Mouse (Mus musculus) C2C12 (cell line): Measurements from ENCODE around the gene Acot4.

ENCODE experiments used
- CTCF ChIP-seq: IDR thresholded peaks from one replicate; pipeline ENCODE4 v1.5.1; 2011; ENCODE audit not compliant: control insufficient read depth, insufficient read depth, insufficient read length
- FOSL1 ChIP-seq: IDR thresholded peaks from one replicate; pipeline ENCODE4 v1.8.0; 2011; ENCODE audit warnings: mild to moderate bottlenecking, low read length; ENCODE audit not compliant: poor library complexity, insufficient read depth, severe bottlenecking
- MAX ChIP-seq: IDR thresholded peaks from one replicate; pipeline ENCODE4 v1.6.1; 2011; ENCODE audit warnings: mild to moderate bottlenecking, control low read depth
- MYOD1 ChIP-seq: IDR thresholded peaks from one replicate; pipeline ENCODE4 v1.6.1; 2011; ENCODE audit warnings: low read depth; ENCODE audit not compliant: control insufficient read depth, insufficient read length
- MYOG ChIP-seq: IDR thresholded peaks from one replicate; pipeline ENCODE4 v1.6.1; 2011; ENCODE audit not compliant: control insufficient read depth, insufficient read length; ENCODE audit errors: extremely low read depth
- USF1 ChIP-seq: IDR thresholded peaks from one replicate; pipeline ENCODE4 v1.6.1; 2011; ENCODE audit warnings: low read depth, mild to moderate bottlenecking, control low read depth, moderate library complexity

DNA sequence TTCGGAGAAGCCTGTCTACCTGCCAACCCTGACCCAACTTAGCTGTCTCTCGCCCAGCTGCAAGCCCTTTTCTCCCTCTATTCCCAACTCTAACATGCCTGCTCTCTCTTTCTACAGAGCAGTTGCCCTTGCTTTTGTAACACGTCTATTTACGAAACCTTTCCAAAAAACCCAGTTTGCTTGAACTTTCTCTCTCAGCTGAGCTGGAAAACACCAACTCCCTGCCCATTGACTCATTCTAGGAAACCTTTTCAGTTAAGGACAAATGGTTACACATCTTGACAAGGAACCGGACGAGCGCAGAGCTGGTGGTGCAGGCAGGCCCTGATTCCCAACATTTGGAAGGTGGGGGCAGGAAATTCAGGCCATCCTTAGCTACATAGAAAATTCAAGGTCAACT lies 14.4 kb downstream of the Acot4 start:
- TF ChIP-seq CTCF: no peak
- TF ChIP-seq FOSL1: no peak
- TF ChIP-seq USF1: no peak
- no peak for TF ChIP-seq MAX
- TF ChIP-seq MYOD1: no peak
- no peak for TF ChIP-seq MYOG
